Mouse (Mus musculus) ES-E14 (cell line): ENCODE measurements around the gene Zfp184. TPM values are rescaled to one million over a fixed set of nuclear protein-coding genes. Genes with fewer than 3 reads are reported as not detected.
A peak's percentile ranks its signal among the peaks of the same experiment; 100 is the strongest.

Experiments used
- DNase-seq: peaks from one replicate; pipeline ENCODE4 v3.0.0-alpha.2; 2013; ENCODE audit warnings: low read depth, low spot score
- H3K27ac ChIP-seq: 2 replicates; pipeline ENCODE4 v1.5.1; 2012; ENCODE audit warnings: low read depth, mild to moderate bottlenecking, low read length, moderate library complexity, mixed read lengths; ENCODE audit not compliant: poor library complexity, insufficient read depth, severe bottlenecking
- H3K36me3 ChIP-seq: 2 replicates; pipeline ENCODE4 v1.6.1; 2012; ENCODE audit warnings: mild to moderate bottlenecking, low read length, moderate library complexity, mixed read lengths; ENCODE audit not compliant: control insufficient read depth, poor library complexity, insufficient read depth, severe bottlenecking
- H3K4me1 ChIP-seq, 2 experiments: fragments of 150-350 bp in 1 of 2; sonication (generic) in 1 of 2; 2 replicates each; pipeline ENCODE4 v1.6.1; 2012; ENCODE audit warnings: low read length in 2 of 2, mild to moderate bottlenecking in 1 of 2, mixed read lengths in 1 of 2; ENCODE audit not compliant: control insufficient read depth in 2 of 2, insufficient read depth in 2 of 2, poor library complexity in 1 of 2
- H3K4me3 ChIP-seq, 2 experiments: fragments of 150-350 bp in 1 of 2; sonication (generic) in 1 of 2; 2 replicates each; pipeline ENCODE4 v1.5.1; 2012; ENCODE audit warnings: low read length in 2 of 2, low read depth in 1 of 2, mild to moderate bottlenecking in 1 of 2, mixed read lengths in 1 of 2; ENCODE audit not compliant: insufficient read depth in 1 of 2, poor library complexity in 1 of 2, severe bottlenecking in 1 of 2
- H3K9ac ChIP-seq: 2 replicates; pipeline ENCODE4 v1.6.1; 2012; ENCODE audit warnings: low read depth, mild to moderate bottlenecking, low read length, mixed read lengths; ENCODE audit not compliant: poor library complexity, insufficient read depth, severe bottlenecking
- H3K9me3 ChIP-seq: fragments of 150-350 bp; sonication (generic); 2 replicates; pipeline ENCODE4 v1.6.1; 2012; ENCODE audit warnings: low read depth, mild to moderate bottlenecking, low read length; ENCODE audit not compliant: control insufficient read depth, insufficient read depth
- CHD2 ChIP-seq: IDR thresholded peaks from 2 replicates; pipeline ENCODE4 v1.6.1; 2014; ENCODE audit warnings: mild to moderate bottlenecking, low read depth, low read length, inconsistent platforms
- HCFC1 ChIP-seq: IDR thresholded peaks from 2 replicates; pipeline ENCODE4 v1.6.1; 2012; ENCODE audit warnings: low read length, inconsistent platforms, borderline replicate concordance; ENCODE audit not compliant: insufficient read depth
- MAFK ChIP-seq: IDR thresholded peaks from 2 replicates; pipeline ENCODE4 v1.6.1; 2014; ENCODE audit warnings: mild to moderate bottlenecking, low read depth, low read length, inconsistent platforms; ENCODE audit not compliant: insufficient read depth
- ZC3H11A ChIP-seq: IDR thresholded peaks from 2 replicates; pipeline ENCODE4 v1.6.1; 2012; ENCODE audit warnings: low read depth, mild to moderate bottlenecking, inconsistent platforms, low read length, borderline replicate concordance
- ZNF384 ChIP-seq: IDR thresholded peaks from 2 replicates; pipeline ENCODE4 v1.6.1; 2012; ENCODE audit warnings: low read depth, low read length, inconsistent platforms
- in situ Hi-C, 2 experiments: fragments of 600-800 bp; cut with MboI; formaldehyde crosslinking; loops; one replicate each; pipeline ENCODE4 v1.15.1; 2025; ENCODE audit warnings: low sequenced_read_pairs in 2 of 2, inconsistent platforms in 1 of 2; ENCODE audit not compliant: unreplicated experiment in 2 of 2
- total RNA-seq: library from RNA; depleted of rRNA; stranded (reverse); fragments of 300-350 nt; gene quantifications from 2 replicates; pipeline ENCODE4 v1.2.3, GENCODE M21; 2012

Zfp184 gene
- total RNA-seq, 1 experiment: 6.2 TPM

DNA sequence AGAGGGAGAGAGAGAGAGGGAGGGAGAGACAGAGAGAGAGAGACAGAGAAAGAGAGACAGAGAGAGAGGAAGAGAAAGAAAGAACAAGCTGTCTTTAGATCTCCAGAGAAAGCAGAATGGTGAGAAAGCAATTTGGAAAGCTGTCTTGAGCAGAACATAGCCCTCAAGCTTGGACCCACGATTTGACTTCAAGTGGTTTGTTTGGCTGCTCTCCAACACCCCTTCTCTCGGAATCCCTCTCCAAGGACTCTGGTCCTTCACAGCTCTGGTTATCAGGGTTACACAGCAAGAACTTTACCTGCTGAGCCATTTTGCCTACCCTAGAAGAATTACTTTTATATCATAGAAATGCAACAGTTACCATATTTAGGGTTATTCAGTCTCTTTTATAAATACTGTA is 24.9 kb downstream of the Zfp184 start:
- no peaks in the 10 kb centered on the region for H3K9me3 ChIP-seq
- in situ Hi-C loops: loop anchor here in 1 of 2 experiments (5.0 kb wide), 1 partner anchor 37 kb away; the partner anchor contains the start of gene Prss16
- H3K4me3 ChIP-seq: no peak overlapping the region
- no peak overlapping the region for H3K9ac ChIP-seq
- no peak for DNase-seq
- no peak for TF ChIP-seq CHD2
- no peak for TF ChIP-seq ZC3H11A
- no peak for TF ChIP-seq ZNF384
- no peak for TF ChIP-seq HCFC1
- no peak for TF ChIP-seq MAFK
- no peak overlapping the region for H3K27ac ChIP-seq
- no peaks in the 10 kb centered on the region for H3K36me3 ChIP-seq
- H3K4me1 ChIP-seq: peaks cover 6 to 10% of the 10 kb centered on the region in 2 experiments

DNA sequence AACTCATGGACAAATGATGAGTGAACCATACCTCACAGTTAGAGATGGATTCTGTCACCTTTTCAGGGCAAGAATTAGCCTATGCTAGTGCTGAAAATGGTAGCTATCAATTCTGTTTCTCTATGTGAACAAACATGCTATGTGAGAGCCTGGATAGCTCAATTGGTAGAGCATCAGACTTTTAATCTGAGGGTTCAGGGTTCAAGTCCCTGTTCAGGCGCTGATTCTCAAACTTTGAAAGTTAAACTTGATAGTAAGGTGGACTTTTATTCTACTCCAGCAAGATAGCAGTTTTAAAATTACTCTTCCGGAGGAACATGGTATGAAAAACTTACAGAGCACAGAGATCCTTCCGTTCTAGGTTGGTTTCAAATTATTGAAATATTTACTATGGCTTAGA is 26.7 kb downstream of the Zfp184 start:
- no peak for TF ChIP-seq ZC3H11A
- no peak for TF ChIP-seq CHD2
- no peak for TF ChIP-seq HCFC1
- TF ChIP-seq ZNF384: no peak
- TF ChIP-seq MAFK: no peak
- H3K4me1 ChIP-seq: peaks cover 8 to 15% of the 10 kb centered on the region in 2 experiments
- no peak overlapping the region for H3K9ac ChIP-seq
- no peak for DNase-seq
- no peaks in the 10 kb centered on the region for H3K9me3 ChIP-seq
- in situ Hi-C loops: loop anchor here in 1 of 2 experiments (5.0 kb wide), 1 partner anchor 36 kb away; the partner anchor contains the start of gene Prss16
- H3K36me3 ChIP-seq: no peaks in the 10 kb centered on the region
- no peak overlapping the region for H3K27ac ChIP-seq
- H3K4me3 ChIP-seq: no peak overlapping the region

DNA sequence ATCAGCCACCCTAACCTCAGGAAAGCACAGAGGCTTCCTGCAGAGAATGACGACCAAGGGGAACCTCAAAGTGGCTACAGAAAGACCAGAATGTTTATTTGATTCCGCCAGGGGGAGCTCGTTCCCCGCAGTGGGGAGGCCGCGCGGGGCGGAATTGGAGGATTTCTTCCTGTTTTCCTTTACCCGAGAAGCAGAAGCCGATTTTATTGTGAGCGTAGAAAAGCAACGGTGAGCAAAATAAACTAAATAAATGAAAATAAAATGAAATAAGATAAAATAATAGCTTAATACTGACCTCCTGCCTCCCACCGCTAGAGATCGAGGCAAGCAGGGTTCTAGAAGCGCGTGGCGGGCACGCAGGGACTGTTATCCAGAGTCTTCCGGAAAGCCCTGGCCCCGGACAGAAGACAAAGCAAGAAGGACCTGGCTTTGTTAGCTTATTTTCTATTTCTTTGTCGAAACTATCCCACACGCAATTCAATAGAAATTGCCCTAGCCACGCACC is 29.4 kb downstream of the Zfp184 start:
- Histone ChIP-seq H3K9ac (peak overlapping the region; percentile 79; the same call in 1 of the 2 replicates), H3K27ac (peak overlapping the region; percentile 22; the same call in 1 of the 2 replicates), H3K9me3 (no peaks in the 10 kb centered on the region), H3K4me3 (peak overlapping the region; percentile 67 to 72), H3K36me3 (no peaks in the 10 kb centered on the region), H3K4me1 (peaks cover 4 to 12% of the 10 kb centered on the region in 2 experiments)
- no peak for TF ChIP-seq MAFK
- TF ChIP-seq HCFC1: peak; percentile 53; the same call in 1 of the 2 replicates
- in situ Hi-C loops: loop anchor here in 1 of 2 experiments (5.0 kb wide), 1 partner anchor 33 kb away; the partner anchor contains the start of gene Prss16
- DNase-seq: peak; percentile 90

DNA sequence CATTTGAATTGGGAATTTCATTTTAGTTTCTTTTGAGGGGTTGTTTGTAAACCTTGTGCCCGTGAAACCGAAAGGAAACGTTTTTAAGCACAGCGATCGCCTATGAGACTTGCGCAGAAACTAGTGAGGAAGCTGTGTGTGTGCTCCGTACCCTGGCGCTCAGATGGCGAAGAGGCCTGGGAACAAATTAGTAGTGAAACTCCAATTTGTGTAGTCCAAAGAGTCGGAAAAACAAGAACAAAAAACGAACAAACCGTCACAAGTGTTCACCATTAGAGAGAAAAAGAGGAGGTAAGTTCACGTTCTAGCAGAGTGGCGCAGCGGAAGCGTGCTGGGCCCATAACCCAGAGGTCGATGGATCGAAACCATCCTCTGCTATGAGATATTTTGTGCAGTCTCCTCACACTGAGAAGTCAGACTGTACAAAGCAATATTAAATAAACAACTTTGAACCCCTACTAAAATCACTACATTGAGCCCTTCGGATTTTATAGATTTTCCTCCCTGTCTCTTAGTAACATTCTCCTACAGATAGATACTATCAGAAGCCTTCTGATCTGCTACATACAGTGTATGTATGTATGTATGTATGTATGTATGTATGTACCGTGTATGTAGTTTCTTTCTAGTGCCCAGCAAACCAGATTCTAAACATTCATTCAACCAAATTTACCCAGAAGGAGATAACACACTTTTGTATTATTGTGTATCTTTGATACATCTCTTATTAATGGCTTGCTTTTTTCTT is 30.0 kb downstream of the Zfp184 start:
- no peaks in the 10 kb centered on the region for H3K36me3 ChIP-seq
- no peaks in the 10 kb centered on the region for H3K9me3 ChIP-seq
- peak; percentile 86 for TF ChIP-seq MAFK
- TF ChIP-seq CHD2: no peak
- 0 out of 2 replicates have a peak, but pooled peaks have one; percentile 26 for TF ChIP-seq HCFC1
- no peak for TF ChIP-seq ZC3H11A
- TF ChIP-seq ZNF384: no peak
- in situ Hi-C loops: loop anchor here in 1 of 2 experiments (5.0 kb wide), 1 partner anchor 32 kb away; the partner anchor contains the start of gene Prss16
- peak overlapping the region; percentile 22; the same call in 1 of the 2 replicates for H3K27ac ChIP-seq
- peaks cover 4 to 10% of the 10 kb centered on the region in 2 experiments for H3K4me1 ChIP-seq
- H3K4me3 ChIP-seq: peak overlapping the region; percentile 67 to 72
- no peak for DNase-seq
- peak overlapping the region; percentile 79 for H3K9ac ChIP-seq
